Mouse (Mus musculus): ENCODE results near the gene Cdkn2a.

DNA sequence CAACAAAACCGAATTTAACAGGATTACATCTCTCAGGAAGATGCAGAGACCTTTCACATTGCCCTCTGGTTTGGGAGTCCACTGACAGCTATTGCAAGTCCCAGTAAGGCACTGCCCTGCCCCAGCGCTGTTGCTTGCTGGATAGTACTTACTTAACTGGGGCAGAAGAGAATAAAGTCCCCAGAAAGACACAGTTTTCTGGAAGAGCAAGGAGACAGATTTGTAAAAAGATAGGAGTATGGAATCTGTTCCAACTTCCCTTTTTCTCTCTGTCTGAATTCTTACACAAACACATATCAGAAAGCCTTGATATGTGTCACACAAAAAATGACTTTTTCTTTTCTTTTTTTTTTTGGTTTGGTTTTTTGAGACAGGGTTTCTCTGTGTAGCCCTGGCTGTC, 5.3 kb upstream of the Cdkn2a start:
- TF ChIP-seq POLR2A (IDR thresholded peaks at IDR 0.05; ENCODE audit: extremely low read depth, insufficient read depth, low read length) (no peak), CTCF (IDR thresholded peaks at IDR 0.05; ENCODE audit: extremely low read depth, insufficient read depth, low read length) (no peak)
